Mouse (Mus musculus) embryonic fibroblast, embryonic 13.5 days (primary cell): ENCODE results near the gene Numb. TPM values are rescaled to one million over a fixed set of nuclear protein-coding genes. Genes with fewer than 3 reads are reported as not detected.
A peak's percentile ranks its signal among the peaks of the same experiment; 100 is the strongest.
"Not testable (repeated sequence)": the region's sequence is repeated elsewhere in the genome, so short reads cannot be mapped to it uniquely, and the experiment has no call there.

Source experiments
- H3K27ac ChIP-seq: 2 replicates; pipeline ENCODE4 v1.5.1; 2012; ENCODE audit warnings: low read length, control low read depth, inconsistent platforms; ENCODE audit not compliant: insufficient read depth
- H3K4me1 ChIP-seq: 2 replicates; pipeline ENCODE4 v1.6.1; 2011; ENCODE audit warnings: low read length; ENCODE audit not compliant: control insufficient read depth, insufficient read depth
- H3K4me3 ChIP-seq: 2 replicates; pipeline ENCODE4 v1.5.1; 2011; ENCODE audit warnings: mild to moderate bottlenecking, control low read depth, low read length; ENCODE audit not compliant: insufficient read depth
- CTCF ChIP-seq: IDR thresholded peaks from 2 replicates; pipeline ENCODE4 v1.5.1; 2011; ENCODE audit warnings: mild to moderate bottlenecking, control low read depth, low read length, moderate library complexity, borderline replicate concordance; ENCODE audit not compliant: insufficient read depth
- POLR2A ChIP-seq: IDR thresholded peaks from 2 replicates; pipeline ENCODE4 v1.6.1; 2011; ENCODE audit warnings: low read depth, mild to moderate bottlenecking, control low read depth, low read length, moderate library complexity
- polyA plus RNA-seq: library from polyadenylated mRNA; stranded (reverse); fragments of >200 nt; gene quantifications from 2 replicates; pipeline ENCODE4 v1.2.4, GENCODE M21; 2011; ENCODE audit warnings: low read depth; ENCODE audit not compliant: missing spikeins, insufficient read length

Numb gene
- polyA plus RNA-seq, 1 experiment: 23.6 TPM

DNA sequence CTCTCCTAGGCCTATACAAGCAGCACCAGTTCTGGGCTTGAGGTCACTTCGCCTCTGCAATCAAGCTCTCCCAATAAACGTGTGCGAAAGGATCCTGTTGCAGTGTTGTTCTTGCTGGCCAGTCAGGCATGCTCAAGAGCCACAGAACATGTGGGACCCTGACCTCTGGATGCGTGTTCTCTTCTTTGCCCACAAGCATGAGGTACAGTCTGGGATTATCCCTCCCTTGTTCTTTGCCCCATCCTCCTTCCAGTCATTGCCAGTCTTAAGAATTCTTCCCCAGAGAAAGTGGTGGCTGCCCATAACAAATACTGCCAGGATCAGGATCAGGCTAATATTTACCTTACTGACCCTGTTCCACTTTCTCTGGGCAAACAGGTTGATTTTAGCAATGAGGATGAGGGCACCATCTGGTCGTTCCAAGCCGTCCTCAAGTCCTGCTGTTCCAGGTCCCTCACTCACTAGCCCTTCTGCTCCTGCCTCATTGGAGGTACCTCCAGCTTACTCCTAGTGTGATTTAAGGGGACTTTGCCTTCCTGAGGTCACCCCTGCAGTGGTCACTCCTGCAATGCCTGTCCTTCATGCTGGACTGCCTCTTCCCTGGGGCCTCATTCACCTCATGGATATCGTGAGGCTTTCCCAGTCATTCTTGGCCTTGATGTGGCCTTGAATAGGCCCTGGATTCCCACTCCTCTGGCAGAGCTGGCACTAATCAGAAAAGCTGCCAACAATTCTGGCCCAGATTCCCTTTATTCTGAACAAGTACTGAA is 36.0 kb downstream of the Numb start:
- TF ChIP-seq CTCF (no peak), POLR2A (no peak)
- Histone ChIP-seq H3K4me1 (no peaks in the 10 kb centered on the region), H3K4me3 (no peak overlapping the region), H3K27ac (no peak overlapping the region)

- H3K27ac ChIP-seq, H3K4me1 ChIP-seq, H3K4me3 ChIP-seq: not testable (repeated sequence)
These were observed 36.7 kb downstream of the Numb start for GRCm38 (mm10) chr12:83885065-83885464.

DNA sequence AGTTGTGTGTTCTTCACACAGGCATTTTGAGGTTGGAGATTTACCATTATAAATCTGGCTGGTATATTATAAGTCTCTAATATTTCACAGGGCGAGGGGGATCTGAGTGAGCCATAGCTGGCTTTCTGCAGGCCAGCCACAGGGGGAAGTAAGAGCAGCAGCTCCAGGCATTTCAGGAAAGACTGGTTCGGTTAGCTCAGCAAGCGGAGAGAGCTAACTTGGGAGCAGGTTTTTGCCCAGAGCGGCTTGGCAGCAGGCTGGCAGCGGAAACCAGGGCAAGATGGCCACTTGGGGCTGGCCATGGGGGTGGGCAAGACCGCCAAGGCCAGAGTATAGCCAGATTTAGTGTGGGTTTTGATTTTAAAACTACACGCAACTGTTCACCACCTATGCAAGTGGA is 39.2 kb downstream of the Numb start:
- Histone ChIP-seq H3K4me3 (no peak overlapping the region), H3K4me1 (no peaks in the 10 kb centered on the region), H3K27ac (no peak overlapping the region)
- TF ChIP-seq CTCF: no peak
- TF ChIP-seq POLR2A: no peak

- TF ChIP-seq CTCF: no peak
- no peak for TF ChIP-seq POLR2A
- no peak overlapping the region for H3K27ac ChIP-seq
- no peak overlapping the region for H3K4me3 ChIP-seq
- no peaks in the 10 kb centered on the region for H3K4me1 ChIP-seq
These were observed 39.6 kb downstream of the Numb start for GRCm38 (mm10) chr12:83882088-83882487.

- Histone ChIP-seq H3K27ac (no peak overlapping the region), H3K4me1 (no peaks in the 10 kb centered on the region), H3K4me3 (no peak overlapping the region)
- no peak for TF ChIP-seq CTCF
- TF ChIP-seq POLR2A: no peak
These were observed 40.8 kb downstream of the Numb start for GRCm38 (mm10) chr12:83880913-83881312.

- no peak overlapping the region for H3K4me3 ChIP-seq
- peak overlapping the region; percentile 53 for H3K27ac ChIP-seq
- TF ChIP-seq CTCF: no peak
- TF ChIP-seq POLR2A: no peak
These were observed 46.6 kb downstream of the Numb start for GRCm38 (mm10) chr12:83875097-83875496.

DNA sequence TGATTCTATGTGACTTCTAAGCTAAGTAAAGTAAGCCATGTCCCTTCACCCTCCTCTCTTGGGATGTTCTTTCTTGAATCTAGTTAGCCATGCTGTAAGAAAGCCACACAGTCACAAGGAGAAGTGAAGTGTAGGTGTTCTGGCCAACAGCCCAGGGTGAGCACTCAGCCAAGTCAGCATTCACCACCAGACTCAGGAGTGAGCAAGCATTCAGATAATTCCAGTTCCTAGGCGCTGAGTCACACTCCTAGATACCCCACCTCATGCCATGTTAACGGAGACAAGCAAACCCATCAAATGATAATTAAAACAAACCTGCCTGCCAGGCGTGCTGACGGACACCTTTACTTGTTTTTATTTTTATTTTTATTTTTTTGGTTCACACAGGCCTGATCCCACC is 47.1 kb downstream of the Numb start:
- peaks cover 6% of the 10 kb centered on the region; the same call in 1 of the 2 replicates for H3K4me1 ChIP-seq
- no peak overlapping the region for H3K4me3 ChIP-seq
- H3K27ac ChIP-seq: peak overlapping the region; percentile 63
- TF ChIP-seq CTCF: no peak
- TF ChIP-seq POLR2A: no peak

More at GRCm38 (mm10) chr12:83875097-83875496, 46.6 kb downstream of the Numb start:
- H3K4me1 ChIP-seq: peaks cover 6% of the 10 kb centered on the region; the same call in 1 of the 2 replicates

GRCm38 (mm10) chr12:83864501-83864900 is 57.2 kb downstream of the Numb start:
- H3K4me1 ChIP-seq: no peaks in the 10 kb centered on the region
- no peak overlapping the region for H3K4me3 ChIP-seq
- H3K27ac ChIP-seq: no peak overlapping the region
- TF ChIP-seq POLR2A: no peak
- TF ChIP-seq CTCF: no peak

GRCm38 (mm10) chr12:83861880-83862279 is 59.9 kb downstream of the Numb start:
- TF ChIP-seq CTCF: no peak
- no peak for TF ChIP-seq POLR2A
- no peak overlapping the region for H3K4me3 ChIP-seq
- no peak overlapping the region for H3K27ac ChIP-seq
- H3K4me1 ChIP-seq: no peaks in the 10 kb centered on the region

DNA sequence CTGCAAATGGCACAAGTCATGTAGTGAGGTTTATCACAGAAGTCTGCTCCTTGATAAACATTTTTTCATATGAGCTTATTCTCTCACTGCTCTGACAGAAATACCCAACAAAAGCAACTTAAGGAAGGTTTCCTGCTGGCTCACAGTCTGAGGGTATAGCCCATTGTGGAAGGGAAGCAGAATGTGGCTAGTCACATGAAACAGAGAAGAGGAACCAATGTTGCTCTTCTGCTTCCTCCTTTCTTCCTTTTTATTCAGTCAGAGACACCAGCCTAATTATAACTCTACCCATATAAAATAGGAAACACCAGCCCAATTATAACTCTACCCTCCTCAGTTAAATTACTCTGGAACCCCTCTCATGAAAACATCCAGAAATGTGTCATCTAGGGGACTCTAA is 61.0 kb downstream of the Numb start:
- no peak overlapping the region for H3K27ac ChIP-seq
- no peak overlapping the region for H3K4me3 ChIP-seq
- H3K4me1 ChIP-seq: no peaks in the 10 kb centered on the region
- TF ChIP-seq CTCF (no peak), POLR2A (no peak)

DNA sequence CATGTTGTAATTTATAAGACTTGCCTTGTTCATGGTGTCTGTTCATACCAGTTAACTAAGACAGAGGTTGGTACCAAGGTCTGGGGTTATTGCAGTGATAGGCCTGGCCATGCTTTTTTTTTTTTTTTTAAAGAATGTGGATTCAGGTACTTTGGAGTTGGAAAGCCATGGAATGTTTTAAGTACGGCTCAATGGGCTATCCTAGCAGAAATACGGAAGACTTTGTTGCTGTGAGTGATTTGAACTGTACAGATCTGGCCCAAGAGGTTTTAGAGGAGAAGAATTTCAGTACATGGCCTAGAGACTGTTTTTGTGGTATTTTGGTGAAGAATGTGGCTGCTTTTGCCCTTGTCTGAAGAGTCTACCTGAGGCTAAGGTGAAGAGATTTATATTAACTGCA is 63.7 kb downstream of the Numb start:
- Histone ChIP-seq H3K4me3 (no peak overlapping the region), H3K4me1 (no peaks in the 10 kb centered on the region), H3K27ac (no peak overlapping the region)
- TF ChIP-seq CTCF: no peak
- TF ChIP-seq POLR2A: no peak
